Mouse (Mus musculus) kidney, adult 2 months (tissue): ENCODE measurements around the gene Capg.

ENCODE experiments used
- CTCF ChIP-seq: fragments of 200-500 bp; conservative IDR thresholded peaks from 2 replicates; pipeline ENCODE4 v1.5.1; 2011; ENCODE audit warnings: low read depth, mild to moderate bottlenecking, control low read depth, low read length, moderate library complexity, mixed read lengths; ENCODE audit not compliant: insufficient read depth, insufficient read length
- POLR2A ChIP-seq: fragments of 200-500 bp; IDR thresholded peaks from one replicate; pipeline ENCODE4 v1.6.1; 2011; ENCODE audit warnings: low read depth, low read length, control low read depth

DNA sequence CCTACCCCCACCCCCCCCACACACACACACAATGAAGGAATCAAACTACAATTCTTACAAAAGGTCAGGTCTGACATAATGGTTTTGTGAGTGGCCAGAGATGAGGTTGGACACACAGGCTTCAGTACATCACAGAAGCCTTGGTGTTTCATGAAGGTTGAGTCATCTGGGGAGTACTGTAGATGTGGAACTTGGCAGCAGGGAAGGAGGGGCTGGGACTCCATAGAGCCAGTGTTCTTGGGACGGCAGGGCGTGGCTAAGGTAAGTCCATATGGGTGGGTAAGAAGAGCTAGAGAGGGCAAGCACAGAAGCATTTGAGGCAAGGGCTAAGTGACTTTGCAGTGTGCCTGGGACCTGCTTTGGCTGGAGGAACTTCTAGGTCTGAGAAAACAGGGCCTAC, 59.9 kb downstream of the Capg start:
- TF ChIP-seq CTCF: no peak
- TF ChIP-seq POLR2A: no peak
